Mouse (Mus musculus): ENCODE results near the gene Mmp23. TPM values are rescaled to one million over a fixed set of nuclear protein-coding genes. Genes with fewer than 3 reads are reported as not detected.

Gene Mmp23
- total RNA-seq, 2 experiments from 2014 or later: not detected

GRCm38 (mm10) chr4:155605132-155605531 is 48.1 kb downstream of the Mmp23 start:
- no peak for ATAC-seq (replicated peaks; ENCODE audit: low FRiP score, low TSS enrichment, poor library complexity, severe bottlenecking)

GRCm38 (mm10) chr4:155603801-155604200 is 49.4 kb downstream of the Mmp23 start:
- no peak for ATAC-seq (replicated peaks; ENCODE audit: low FRiP score, low TSS enrichment, poor library complexity, severe bottlenecking)

DNA sequence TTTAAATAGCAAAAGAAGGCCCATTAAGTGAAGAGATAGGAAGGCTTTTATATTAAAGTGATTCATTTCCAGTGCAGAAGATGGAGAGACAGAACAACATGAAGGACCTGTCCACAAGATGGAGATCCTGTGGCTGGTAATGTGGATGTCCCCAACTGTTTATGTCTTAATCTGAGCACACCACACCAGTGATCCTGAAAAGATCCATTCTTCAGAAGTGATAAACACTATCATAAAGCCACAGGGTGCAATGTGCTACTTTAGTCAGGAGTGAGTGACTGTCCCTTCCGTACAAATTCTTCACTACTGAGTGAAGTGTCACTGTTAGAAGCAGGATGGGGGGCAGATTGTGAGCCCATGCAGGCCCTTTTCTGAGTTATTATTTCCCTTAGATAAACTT is 50.4 kb downstream of the Mmp23 start:
- peak; percentile 62 for ATAC-seq (replicated peaks; ENCODE audit: low FRiP score, low TSS enrichment, poor library complexity, severe bottlenecking)

DNA sequence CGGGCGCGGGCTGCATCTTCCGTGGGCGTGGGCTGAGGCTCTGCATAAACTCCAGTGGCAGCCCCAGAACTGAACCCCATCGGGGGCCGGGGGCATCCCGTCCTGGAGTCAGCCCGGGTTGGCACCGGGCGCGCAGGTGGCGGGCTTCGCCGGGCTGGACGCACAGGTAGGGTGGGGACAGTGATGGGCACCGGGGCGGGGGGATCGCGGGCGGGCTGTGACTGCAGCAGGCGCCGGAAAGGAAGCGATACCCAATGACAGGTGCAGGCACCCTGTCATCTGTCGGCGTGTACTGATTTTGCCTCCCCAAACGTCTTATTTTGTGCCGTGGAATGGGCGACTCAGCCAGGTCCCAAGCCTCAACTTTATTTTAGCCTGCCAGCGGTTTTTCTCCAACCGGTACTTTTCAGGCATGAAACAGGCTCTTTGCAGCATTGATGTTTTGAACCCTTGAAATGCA is 51.2 kb downstream of the Mmp23 start:
- no peak for ATAC-seq (replicated peaks; ENCODE audit: low FRiP score, low TSS enrichment, poor library complexity, severe bottlenecking)

DNA sequence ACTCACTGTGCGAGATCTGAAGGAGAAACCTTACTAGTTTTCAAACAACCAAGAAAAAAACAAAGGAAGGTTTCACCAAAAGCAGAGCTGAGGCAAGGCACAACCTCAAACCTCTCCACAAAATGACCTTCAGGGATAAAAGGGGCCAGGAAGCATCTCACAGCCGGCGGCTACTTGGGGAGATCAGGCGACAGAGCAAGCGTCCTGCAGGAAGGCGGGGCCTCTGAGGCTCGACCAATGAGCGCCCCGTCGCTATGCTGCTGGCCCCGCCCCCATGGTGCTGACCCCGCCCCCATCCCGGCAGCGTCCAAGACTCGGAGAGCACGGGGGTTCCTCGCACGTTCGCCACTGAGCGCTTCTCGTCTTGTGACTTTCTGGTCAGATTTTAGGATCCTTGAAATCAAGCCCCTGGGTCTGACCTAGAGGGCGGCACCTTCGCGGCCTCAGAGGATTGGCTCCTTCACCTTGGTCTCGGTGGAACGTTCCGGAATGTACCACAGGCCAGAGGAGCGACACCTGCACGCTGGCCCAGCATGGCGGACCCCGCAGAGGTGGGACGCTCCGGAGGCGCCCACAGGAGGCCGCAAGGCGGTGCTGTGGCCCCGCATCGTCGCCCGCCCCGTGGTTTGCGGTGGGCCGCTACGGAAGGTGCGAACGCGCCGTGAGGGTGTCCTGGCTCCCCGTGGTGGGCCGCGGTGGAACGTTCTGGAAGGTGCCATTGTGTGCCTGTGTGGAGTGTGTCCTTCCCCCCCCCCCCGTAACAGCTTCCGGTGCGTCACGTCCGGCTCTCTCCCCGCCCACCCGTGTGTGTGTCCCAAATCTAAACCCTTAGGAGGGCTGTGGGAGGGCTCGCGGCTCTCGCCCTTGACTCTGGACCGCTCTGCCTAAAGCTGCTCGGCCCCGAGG is 51.8 kb downstream of the Mmp23 start, which contains the start of gene Slc35e2:
Gene Slc35e2 (plus strand): TSS at position 326 of the 906 bp plus-strand sequence.
- ATAC-seq (replicated peaks; ENCODE audit: low FRiP score, low TSS enrichment, poor library complexity, severe bottlenecking): peak; percentile 74

Other genes starting within 250 kb of the Mmp23 start
- gene Cfap74, start 244.2 kb downstream of the Mmp23 start, total RNA-seq (2014; fragmentation: Nextera tagmentation): 2.9 TPM in 1 of 2 replicates, not detected in the other
- 0.38 TPM in 1 of 2 replicates, not detected in the other for gene Cfap74, start 244.2 kb downstream of the Mmp23 start, total RNA-seq (2017)
- gene Tmem52, start 184.3 kb downstream of the Mmp23 start, total RNA-seq (2014; fragmentation: Nextera tagmentation): not detected in 2 replicates
- gene Tmem52, start 184.3 kb downstream of the Mmp23 start, total RNA-seq (2017): not detected in 2 replicates
- 219 and 229 TPM in 2 replicates for gene Gnb1, start 162.0 kb downstream of the Mmp23 start, total RNA-seq (2014; fragmentation: Nextera tagmentation)
- 109 and 158 TPM in 2 replicates for gene Gnb1, start 162.0 kb downstream of the Mmp23 start, total RNA-seq (2017)
- 76.3 and 86.5 TPM in 2 replicates for gene Nadk, start 91.0 kb downstream of the Mmp23 start, total RNA-seq (2014; fragmentation: Nextera tagmentation)
- gene Nadk, start 91.0 kb downstream of the Mmp23 start, total RNA-seq (2017): 49.9 and 65.2 TPM in 2 replicates
- 45.1 and 60.2 TPM in 2 replicates for gene Slc35e2, start 52.0 kb downstream of the Mmp23 start, total RNA-seq (2014; fragmentation: Nextera tagmentation)
- gene Slc35e2, start 52.0 kb downstream of the Mmp23 start, total RNA-seq (2017): 30.4 and 31.1 TPM in 2 replicates
- 60.7 and 74.1 TPM in 2 replicates for gene Cdk11b, start 28.5 kb downstream of the Mmp23 start, total RNA-seq (2014; fragmentation: Nextera tagmentation)
- gene Cdk11b, start 28.5 kb downstream of the Mmp23 start, total RNA-seq (2017): 44.7 and 67.9 TPM in 2 replicates
- not detected in 2 replicates for gene Gm10563, start 8.0 kb downstream of the Mmp23 start, total RNA-seq (2014; fragmentation: Nextera tagmentation)
- not detected in 2 replicates for gene Gm10563, start 8.0 kb downstream of the Mmp23 start, total RNA-seq (2017)
- gene Mib2, start 15.8 kb upstream of the Mmp23 start, total RNA-seq (2014; fragmentation: Nextera tagmentation): 12.9 and 17.9 TPM in 2 replicates
- gene Mib2, start 15.8 kb upstream of the Mmp23 start, total RNA-seq (2017): 11.9 and 13.3 TPM in 2 replicates
- gene Fndc10, start 41.0 kb upstream of the Mmp23 start, total RNA-seq (2014; fragmentation: Nextera tagmentation): 1.1 and 2.8 TPM in 2 replicates
- 0.33 and 0.88 TPM in 2 replicates for gene Fndc10, start 41.0 kb upstream of the Mmp23 start, total RNA-seq (2017)
- 83.5 and 90.2 TPM in 2 replicates for gene Ssu72, start 51.4 kb upstream of the Mmp23 start, total RNA-seq (2014; fragmentation: Nextera tagmentation)
- 75.3 and 94.1 TPM in 2 replicates for gene Ssu72, start 51.4 kb upstream of the Mmp23 start, total RNA-seq (2017)
- gene Tmem240, start 81.4 kb upstream of the Mmp23 start, total RNA-seq (2014; fragmentation: Nextera tagmentation): 0.17 and 0.20 TPM in 2 replicates
- gene Tmem240, start 81.4 kb upstream of the Mmp23 start, total RNA-seq (2017): under 0.01 and 0.65 TPM in 2 replicates
- 123 and 206 TPM in 2 replicates for gene Atad3a, start 107.7 kb upstream of the Mmp23 start, total RNA-seq (2014; fragmentation: Nextera tagmentation)
- 95.3 and 123 TPM in 2 replicates for gene Atad3a, start 107.7 kb upstream of the Mmp23 start, total RNA-seq (2017)
- not detected in 2 replicates for gene Vwa1, start 121.3 kb upstream of the Mmp23 start, total RNA-seq (2014; fragmentation: Nextera tagmentation)
- gene Vwa1, start 121.3 kb upstream of the Mmp23 start, total RNA-seq (2017): 0.08 and 0.19 TPM in 2 replicates
- gene Tmem88b, start 132.5 kb upstream of the Mmp23 start, total RNA-seq (2014; fragmentation: Nextera tagmentation): not detected in 2 replicates
- gene Tmem88b, start 132.5 kb upstream of the Mmp23 start, total RNA-seq (2017): 0.09 TPM in 1 of 2 replicates, not detected in the other
- not detected in 2 replicates for gene Ankrd65, start 137.1 kb upstream of the Mmp23 start, total RNA-seq (2014; fragmentation: Nextera tagmentation)
- gene Ankrd65, start 137.1 kb upstream of the Mmp23 start, total RNA-seq (2017): not detected in 2 replicates
- 189 and 239 TPM in 2 replicates for gene Mrpl20, start 149.5 kb upstream of the Mmp23 start, total RNA-seq (2014; fragmentation: Nextera tagmentation)
- gene Mrpl20, start 149.5 kb upstream of the Mmp23 start, total RNA-seq (2017): 78.5 and 90.1 TPM in 2 replicates
- gene Ccnl2, start 159.1 kb upstream of the Mmp23 start, total RNA-seq (2014; fragmentation: Nextera tagmentation): 108 and 141 TPM in 2 replicates
- gene Ccnl2, start 159.1 kb upstream of the Mmp23 start, total RNA-seq (2017): 86.9 and 94.2 TPM in 2 replicates
- 108 and 182 TPM in 2 replicates for gene Aurkaip1, start 177.9 kb upstream of the Mmp23 start, total RNA-seq (2014; fragmentation: Nextera tagmentation)
- 127 and 137 TPM in 2 replicates for gene Aurkaip1, start 177.9 kb upstream of the Mmp23 start, total RNA-seq (2017)
- not detected in 2 replicates for gene Mxra8, start 186.3 kb upstream of the Mmp23 start, total RNA-seq (2014; fragmentation: Nextera tagmentation)
- not detected in 2 replicates for gene Mxra8, start 186.3 kb upstream of the Mmp23 start, total RNA-seq (2017)
- 24.2 and 49.5 TPM in 2 replicates for gene Dvl1, start 194.0 kb upstream of the Mmp23 start, total RNA-seq (2014; fragmentation: Nextera tagmentation)
- gene Dvl1, start 194.0 kb upstream of the Mmp23 start, total RNA-seq (2017): 11.1 and 16.2 TPM in 2 replicates
- gene Tas1r3, start 210.0 kb upstream of the Mmp23 start, total RNA-seq (2014; fragmentation: Nextera tagmentation): 1.2 TPM in 1 of 2 replicates, not detected in the other
- gene Tas1r3, start 210.0 kb upstream of the Mmp23 start, total RNA-seq (2017): 0.19 TPM in 1 of 2 replicates, not detected in the other
- 8.2 and 13.3 TPM in 2 replicates for gene Cptp, start 216.1 kb upstream of the Mmp23 start, total RNA-seq (2014; fragmentation: Nextera tagmentation)
- gene Cptp, start 216.1 kb upstream of the Mmp23 start, total RNA-seq (2017): 6.4 and 8.2 TPM in 2 replicates
- 49.7 and 65.3 TPM in 2 replicates for gene Ints11, start 216.2 kb upstream of the Mmp23 start, total RNA-seq (2014; fragmentation: Nextera tagmentation)
- gene Ints11, start 216.2 kb upstream of the Mmp23 start, total RNA-seq (2017): 31.3 and 34.2 TPM in 2 replicates
- gene Pusl1, start 238.4 kb upstream of the Mmp23 start, total RNA-seq (2014; fragmentation: Nextera tagmentation): 24.6 and 44.0 TPM in 2 replicates
- 32.7 and 40.2 TPM in 2 replicates for gene Pusl1, start 238.4 kb upstream of the Mmp23 start, total RNA-seq (2017)
- gene Acap3, start 238.4 kb upstream of the Mmp23 start, total RNA-seq (2014; fragmentation: Nextera tagmentation): 25.4 and 27.8 TPM in 2 replicates
- gene Acap3, start 238.4 kb upstream of the Mmp23 start, total RNA-seq (2017): 9.0 and 23.4 TPM in 2 replicates

Measured in megakaryocyte-erythroid progenitor cell, adult 5-6 weeks (primary cell).